Mouse (Mus musculus): ENCODE data around the gene Zfp78. TPM values are rescaled to one million over a fixed set of nuclear protein-coding genes. Genes with fewer than 3 reads are reported as not detected.

The Zfp78 gene
- 2.3 TPM for polyA plus RNA-seq (2017; shearing (Covaris generic))

DNA sequence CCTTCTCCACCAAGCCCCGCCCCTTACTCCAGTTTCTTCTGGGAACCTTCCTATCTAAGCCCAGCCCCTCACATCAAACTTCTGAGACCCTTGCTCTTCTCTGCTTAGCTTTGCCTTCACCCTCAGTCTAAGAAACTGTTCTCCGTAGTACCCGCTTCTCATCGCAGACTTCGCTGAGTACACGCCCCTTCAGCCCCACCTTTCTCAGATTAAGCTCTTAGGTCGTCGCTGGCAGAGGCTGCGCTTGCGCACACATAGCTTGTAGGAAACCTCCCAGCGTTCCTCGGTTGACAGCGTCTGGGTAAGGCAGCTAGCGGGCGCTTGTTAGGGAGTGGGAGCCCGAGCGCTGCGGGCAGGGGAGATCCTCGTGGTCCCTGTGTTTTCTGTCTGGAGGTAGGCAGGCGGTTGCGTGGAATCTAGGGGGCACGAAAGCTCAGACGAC is at the start of gene Zfp78:
TSS of gene Zfp78 (plus strand) at position 234 of the 442 bp plus-strand sequence.

DNA sequence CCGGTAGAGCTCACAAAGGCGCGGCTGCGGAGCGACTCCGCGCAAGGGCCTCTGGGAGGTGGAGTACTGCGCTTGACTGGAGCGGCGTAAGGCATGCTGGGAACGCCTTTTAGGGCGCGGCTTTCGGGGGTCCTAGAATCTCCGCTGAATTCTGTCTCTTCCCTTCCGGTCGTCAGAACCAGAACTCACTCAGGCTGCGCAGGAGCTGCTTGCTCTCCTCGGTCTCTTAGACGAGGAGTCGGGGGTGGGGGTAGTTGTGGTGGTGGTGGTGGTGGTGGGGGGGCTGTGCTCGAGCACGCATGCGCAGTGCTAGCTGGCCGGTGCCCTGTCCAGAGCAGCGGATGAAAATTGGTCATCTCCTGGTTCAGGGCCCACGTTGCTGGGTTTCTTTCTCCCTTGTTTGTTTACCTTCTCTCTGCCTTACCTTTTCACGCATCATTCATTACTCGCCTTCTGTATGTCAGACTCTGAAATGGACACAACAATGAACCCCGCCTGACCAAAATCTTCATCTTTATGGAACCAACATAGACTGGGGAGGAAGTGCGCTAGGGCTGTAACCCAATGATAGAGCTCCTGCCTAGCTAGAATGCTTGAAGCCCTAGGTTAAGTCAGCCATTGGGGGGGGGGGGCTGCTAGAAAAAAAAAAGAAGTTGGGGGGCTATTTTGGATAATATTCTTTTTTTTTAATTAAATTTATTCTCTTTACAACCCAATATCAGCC is 31.7 kb upstream of the Zfp78 start, which contains the start of gene Zfp583:
TSS of gene Zfp583 (minus strand) at position 53 of the 724 bp plus-strand sequence.

GRCm38 (mm10) chr7:6343501-6344071 is 19.5 kb upstream of the Zfp78 start, which contains the start of gene Gm3854:
Gene Gm3854, plus strand, starts transcription at chr7:6343759.

DNA sequence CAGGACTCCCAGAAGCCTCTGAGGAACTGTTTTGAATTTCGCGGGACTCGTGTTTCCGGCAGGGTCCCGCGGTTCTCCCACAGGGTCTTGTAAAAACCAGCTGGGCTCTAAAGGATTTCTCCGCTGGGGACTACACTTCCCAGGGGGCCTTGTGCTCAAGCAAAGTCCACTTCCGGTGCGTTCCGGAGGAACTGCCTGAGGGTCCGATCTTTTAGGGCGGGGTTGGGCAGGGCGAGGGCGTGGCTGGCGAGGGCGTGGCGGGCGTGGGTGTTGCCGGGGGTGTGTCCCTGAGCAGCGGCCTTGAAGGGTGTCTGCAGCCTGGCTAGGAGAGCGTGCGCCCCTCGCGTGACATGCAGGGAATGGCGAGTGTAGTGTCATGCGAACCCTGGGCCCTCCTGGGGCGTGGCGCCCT is 20.0 kb downstream of the Zfp78 start, which contains the start of gene Zfp28:
TSS of gene Zfp28 (plus strand) at position 252 of the 412 bp plus-strand sequence.

DNA sequence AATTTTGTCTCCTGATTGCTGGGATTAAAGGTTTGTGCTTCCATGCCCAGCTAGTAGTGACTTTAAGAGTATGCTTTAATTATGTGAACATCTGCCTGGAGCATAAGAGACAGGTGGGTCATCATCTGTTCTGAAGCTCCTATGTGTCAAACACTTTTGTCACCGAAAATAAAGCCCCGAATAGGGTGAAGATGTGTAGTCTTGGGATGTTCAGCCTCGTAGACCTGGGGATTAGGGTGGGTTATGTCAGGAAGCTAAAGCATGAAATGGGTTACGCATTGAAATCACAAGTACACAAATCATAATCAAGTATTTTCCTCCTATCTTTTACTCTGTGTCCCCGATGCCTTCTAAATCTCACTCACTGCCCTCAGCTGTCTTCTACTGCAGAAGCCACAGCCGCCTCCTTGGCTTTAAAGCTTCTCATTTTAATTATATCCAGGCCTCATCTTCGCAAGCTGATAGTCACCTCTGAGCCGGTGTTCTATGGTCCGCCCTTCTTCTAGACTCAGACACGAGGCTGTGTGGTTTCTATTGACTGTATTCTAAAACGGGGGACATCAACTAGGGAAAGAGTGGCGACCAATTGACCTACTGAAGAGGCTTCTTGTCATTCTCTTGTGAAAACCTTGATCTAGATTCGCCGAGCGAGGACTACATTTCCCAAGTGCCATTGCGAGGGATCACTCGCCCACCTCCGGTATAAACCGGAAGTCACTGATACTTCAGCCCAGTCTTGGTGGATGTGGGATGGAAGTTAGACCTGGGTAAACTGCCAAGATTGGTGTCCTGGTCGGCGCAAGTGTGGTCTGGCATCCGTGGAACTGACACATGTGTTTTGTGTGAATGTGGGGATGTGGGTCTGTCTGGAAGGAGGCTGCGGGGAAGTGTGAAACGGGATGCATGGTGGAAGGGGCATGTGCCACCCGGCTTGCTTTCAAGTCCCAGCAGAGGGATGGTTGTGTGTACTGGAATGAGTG is 35.2 kb downstream of the Zfp78 start, which contains the start of gene Smim17:
TSS of gene Smim17 (plus strand) at position 720 of the 980 bp plus-strand sequence.

DNA sequence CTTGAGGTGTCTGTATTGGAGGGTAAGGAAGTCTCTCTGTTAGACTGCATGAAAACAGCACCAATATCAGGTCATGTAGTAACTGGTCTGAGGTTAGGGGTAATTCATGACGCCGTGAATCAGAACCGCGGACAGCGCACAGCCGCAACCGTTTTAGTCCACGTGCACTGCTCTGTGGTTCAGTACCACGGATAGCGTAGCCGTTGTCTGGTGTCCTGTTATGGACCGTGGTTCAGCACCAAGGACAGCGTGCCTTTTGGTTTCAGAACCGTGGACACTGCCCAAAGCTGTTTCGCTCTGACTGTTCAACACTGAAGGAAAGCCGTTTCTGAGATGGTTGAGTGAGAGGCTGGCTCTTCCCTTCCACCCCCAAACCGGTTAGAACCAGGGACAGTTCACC is 47.0 kb downstream of the Zfp78 start, which contains the start of gene Gm20715:
TSS of gene Gm20715 (plus strand) at position 235 of the 400 bp plus-strand sequence.

Other genes starting within 250 kb of the Zfp78 start
- 33.1 TPM for gene Zfp787, start 207.3 kb upstream of the Zfp78 start, polyA plus RNA-seq (2017; shearing (Covaris generic))
- gene Zfp444, start 191.1 kb upstream of the Zfp78 start, polyA plus RNA-seq (2017; shearing (Covaris generic)) = 25.2 TPM
- gene Galp, start 166.2 kb upstream of the Zfp78 start, polyA plus RNA-seq (2017; shearing (Covaris generic)) = not detected
- not detected for gene Zscan5b, start 141.0 kb upstream of the Zfp78 start, polyA plus RNA-seq (2017; shearing (Covaris generic))
- not detected for gene Epp13, start 110.6 kb upstream of the Zfp78 start, polyA plus RNA-seq (2017; shearing (Covaris generic))
- 3.5 TPM for gene Zfp667, start 76.7 kb upstream of the Zfp78 start, polyA plus RNA-seq (2017; shearing (Covaris generic))
- 0.22 TPM for gene Zfp583, start 32.0 kb upstream of the Zfp78 start, polyA plus RNA-seq (2017; shearing (Covaris generic))
- 0.91 TPM for gene Gm3854, start 19.5 kb upstream of the Zfp78 start, polyA plus RNA-seq (2017; shearing (Covaris generic))
- gene Zfp28, start 20.0 kb downstream of the Zfp78 start, polyA plus RNA-seq (2017; shearing (Covaris generic)) = 9.2 TPM
- gene Smim17, start 35.4 kb downstream of the Zfp78 start, polyA plus RNA-seq (2017; shearing (Covaris generic)) = not detected
- gene Gm20715, start 47.0 kb downstream of the Zfp78 start, polyA plus RNA-seq (2017; shearing (Covaris generic)) = not detected
- gene Olfr1344, start 75.4 kb downstream of the Zfp78 start, polyA plus RNA-seq (2017; shearing (Covaris generic)) = not detected
- 0.06 TPM for gene Olfr1336, start 92.9 kb downstream of the Zfp78 start, polyA plus RNA-seq (2017; shearing (Covaris generic))
- gene Olfr1346, start 103.8 kb downstream of the Zfp78 start, polyA plus RNA-seq (2017; shearing (Covaris generic)) = not detected
- not detected for gene Olfr5, start 123.7 kb downstream of the Zfp78 start, polyA plus RNA-seq (2017; shearing (Covaris generic))
- not detected for gene Olfr1347, start 136.5 kb downstream of the Zfp78 start, polyA plus RNA-seq (2017; shearing (Covaris generic))
- gene Olfr1348, start 145.5 kb downstream of the Zfp78 start, polyA plus RNA-seq (2017; shearing (Covaris generic)) = not detected
- not detected for gene Olfr1349, start 159.7 kb downstream of the Zfp78 start, polyA plus RNA-seq (2017; shearing (Covaris generic))
- not detected for gene Olfr1350, start 201.6 kb downstream of the Zfp78 start, polyA plus RNA-seq (2017; shearing (Covaris generic))